Mouse (Mus musculus): ENCODE data around the gene Pkd1l3.

DNA sequence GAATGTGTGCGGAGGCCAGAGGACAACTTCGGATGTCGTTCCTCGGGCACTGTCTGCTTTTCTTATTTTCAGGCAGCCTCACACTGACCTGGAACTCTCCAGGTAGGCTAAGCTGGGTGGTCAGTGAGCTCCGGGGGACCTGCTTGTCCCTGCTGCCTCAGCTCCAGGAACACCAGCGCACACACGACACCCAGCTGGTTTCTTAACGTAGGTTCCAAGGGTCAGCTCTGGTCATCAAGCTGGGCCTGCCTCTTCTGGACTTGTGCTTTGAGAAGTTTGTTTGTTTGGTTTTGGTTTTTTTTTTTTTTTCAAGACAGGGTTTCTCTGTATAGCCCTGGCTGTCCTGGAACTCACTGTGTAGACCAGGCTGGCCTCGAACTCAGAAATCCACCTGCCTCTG, 23.4 kb upstream of the Pkd1l3 start:
- TF ChIP-seq CTCF (IDR thresholded peaks at IDR 0.05; ENCODE audit: borderline replicate concordance, insufficient read depth, low read depth, low read length) (no peak), POLR2A (IDR thresholded peaks at IDR 0.05; ENCODE audit: borderline replicate concordance, insufficient read depth, low read length) (no peak)
